Mouse (Mus musculus) kidney, postnatal 0 days (tissue): ENCODE data around the gene Rxrg. TPM values are rescaled to one million over a fixed set of nuclear protein-coding genes. Genes with fewer than 3 reads are reported as not detected.

Source experiments
- ATAC-seq: fragments of 200-750 bp; cut with Nextera tagmentation; replicated peaks from 2 replicates; pipeline ENCODE4 v1.8.0; 2017; ENCODE audit warnings: low read depth, moderate number of reproducible peaks, moderate TSS enrichment, moderate library complexity; ENCODE audit not compliant: low FRiP score
- DNase-seq: peaks from one replicate; pipeline ENCODE4 v3.0.0-alpha.2; 2016; ENCODE audit warnings: low spot score
- H3K27ac ChIP-seq: fragments of 300-500 bp; sonication (generic); 2 replicates; pipeline ENCODE4 v1.5.1; 2014; ENCODE audit warnings: mild to moderate bottlenecking
- H3K27me3 ChIP-seq: fragments of 300-500 bp; sonication (generic); 2 replicates; pipeline ENCODE4 v1.6.1; 2014; ENCODE audit warnings: low read length, mixed read lengths; ENCODE audit not compliant: insufficient read depth
- H3K36me3 ChIP-seq: fragments of 300-500 bp; sonication (generic); 2 replicates; pipeline ENCODE4 v1.6.1; 2014; ENCODE audit warnings: low read length, mixed read lengths; ENCODE audit not compliant: insufficient read depth
- H3K4me1 ChIP-seq: fragments of 300-500 bp; sonication (generic); replicated peaks from 2 replicates; pipeline ENCODE4 v1.6.1; 2014; ENCODE audit warnings: antibody characterized with exemption, low read length, mixed read lengths; ENCODE audit not compliant: insufficient read depth
- H3K4me2 ChIP-seq: fragments of 300-500 bp; sonication (generic); 2 replicates; pipeline ENCODE4 v1.6.1; 2014; ENCODE audit warnings: mild to moderate bottlenecking, low read length, moderate library complexity, mixed read lengths
- H3K4me3 ChIP-seq: fragments of 300-500 bp; sonication (generic); replicated peaks from 2 replicates; pipeline ENCODE4 v1.5.1; 2014; ENCODE audit warnings: low read depth, low read length
- H3K9ac ChIP-seq: fragments of 300-500 bp; sonication (generic); 2 replicates; pipeline ENCODE4 v1.6.1; 2014; ENCODE audit warnings: low read depth, low read length
- H3K9me3 ChIP-seq: fragments of 300-500 bp; sonication (generic); replicated peaks from 2 replicates; pipeline ENCODE4 v1.6.1; 2016; ENCODE audit warnings: low read length, inconsistent platforms, mixed read lengths
- CTCF ChIP-seq: IDR thresholded peaks from 2 replicates; pipeline ENCODE4 v1.5.1; 2016; ENCODE audit warnings: antibody characterized with exemption, low read depth, mild to moderate bottlenecking, moderate library complexity
- WGBS: fragments of 180-500 bp; shearing (Covaris S2); extraction: QIAGEN DNeasy Blood & Tissue Kit; methylation state at CpG from one replicate; pipeline ENCODE4 v1.1.7; 2014; 5-methylcytosine and 5-hydroxymethylcytosine counted together
- polyA plus RNA-seq: library from polyadenylated mRNA; unstranded; fragments of >200 nt; fragmentation: Nextera tagmentation; extraction: Ambion mirVana; gene quantifications from 2 replicates; pipeline ENCODE4 v1.2.1, GENCODE M21; 2015

Gene Rxrg
- polyA plus RNA-seq, 1 experiment from 2014 or later = 0.55 TPM

- H3K27me3 ChIP-seq = no peaks in the 10 kb centered on the region
- DNase-seq = no peak
- no peak for TF ChIP-seq CTCF
- H3K4me1 ChIP-seq = no peaks in the 10 kb centered on the region
- H3K4me3 ChIP-seq = no peak overlapping the region
- ATAC-seq = no peak
- no peaks in the 10 kb centered on the region for H3K36me3 ChIP-seq
- 84% methylated on average over 14 of the region's 14 CpGs for WGBS
- H3K9ac ChIP-seq = no peak overlapping the region
- H3K4me2 ChIP-seq = no peak overlapping the region
- no peak overlapping the region for H3K27ac ChIP-seq
- H3K9me3 ChIP-seq = no peaks in the 10 kb centered on the region
These were observed 18.9 kb downstream of the Rxrg start for GRCm38 (mm10) chr1:167617131-167617530.

GRCm38 (mm10) chr1:167617995-167618489 is 19.9 kb downstream of the Rxrg start:
- ATAC-seq = no peak
- WGBS = 65% methylated on average over 18 of the region's 18 CpGs

GRCm38 (mm10) chr1:167620206-167620795 is 22.1 kb downstream of the Rxrg start:
- no peak for DNase-seq
- H3K27ac ChIP-seq = no peak overlapping the region
- H3K9me3 ChIP-seq = no peaks in the 10 kb centered on the region
- no peaks in the 10 kb centered on the region for H3K36me3 ChIP-seq
- no peak overlapping the region for H3K9ac ChIP-seq
- whole genome bisulfite sequencing = 57% methylated on average over 15 of the region's 15 CpGs
- no peaks in the 10 kb centered on the region for H3K4me1 ChIP-seq
- H3K4me2 ChIP-seq = no peak overlapping the region
- no peaks in the 10 kb centered on the region for H3K27me3 ChIP-seq
- no peak overlapping the region for H3K4me3 ChIP-seq
- TF ChIP-seq CTCF = no peak
- ATAC-seq = no peak

More at GRCm38 (mm10) chr1:167617995-167618489, 19.9 kb downstream of the Rxrg start:
- Histone ChIP-seq H3K36me3 (no peaks in the 10 kb centered on the region), H3K4me2 (no peak overlapping the region), H3K9me3 (no peaks in the 10 kb centered on the region), H3K9ac (no peak overlapping the region), H3K4me3 (no peak overlapping the region), H3K27ac (no peak overlapping the region), H3K27me3 (no peaks in the 10 kb centered on the region), H3K4me1 (no peaks in the 10 kb centered on the region)
- DNase-seq = no peak
- no peak for TF ChIP-seq CTCF

GRCm38 (mm10) chr1:167625098-167625497 is 26.9 kb downstream of the Rxrg start:
- Histone ChIP-seq H3K4me1 (no peaks in the 10 kb centered on the region), H3K9ac (no peak overlapping the region), H3K4me2 (no peak overlapping the region), H3K27me3 (no peaks in the 10 kb centered on the region), H3K36me3 (no peaks in the 10 kb centered on the region), H3K27ac (no peak overlapping the region), H3K9me3 (no peaks in the 10 kb centered on the region), H3K4me3 (no peak overlapping the region)
- WGBS = 70% methylated on average over 3 of the region's 3 CpGs
- no peak for DNase-seq
- ATAC-seq = no peak
- no peak for TF ChIP-seq CTCF

- no peaks in the 10 kb centered on the region for H3K4me1 ChIP-seq
- H3K4me3 ChIP-seq = no peak overlapping the region
- H3K36me3 ChIP-seq = no peaks in the 10 kb centered on the region
- no peak for ATAC-seq
- no peak overlapping the region for H3K27ac ChIP-seq
- no peak overlapping the region for H3K9ac ChIP-seq
- no peaks in the 10 kb centered on the region for H3K27me3 ChIP-seq
- DNase-seq = no peak
- 88% methylated on average over 6 of the region's 6 CpGs for WGBS
- no peaks in the 10 kb centered on the region for H3K9me3 ChIP-seq
- no peak overlapping the region for H3K4me2 ChIP-seq
- TF ChIP-seq CTCF = no peak
These were observed 33.6 kb downstream of the Rxrg start for GRCm38 (mm10) chr1:167631765-167632164.

- WGBS = 57% methylated on average over 12 of the region's 12 CpGs
- no peaks in the 10 kb centered on the region for H3K9me3 ChIP-seq
- no peak overlapping the region for H3K9ac ChIP-seq
- no peak for TF ChIP-seq CTCF
- H3K27ac ChIP-seq = no peak overlapping the region
- H3K4me1 ChIP-seq = no peaks in the 10 kb centered on the region
- ATAC-seq (no peak), DNase-seq (no peak)
- no peak overlapping the region for H3K4me3 ChIP-seq
- H3K36me3 ChIP-seq = no peaks in the 10 kb centered on the region
- H3K4me2 ChIP-seq = no peak overlapping the region
- H3K27me3 ChIP-seq = no peaks in the 10 kb centered on the region
These were observed 37.5 kb downstream of the Rxrg start for GRCm38 (mm10) chr1:167635702-167636101.

- Histone ChIP-seq H3K9ac (no peak overlapping the region), H3K4me3 (no peak overlapping the region), H3K27ac (no peak overlapping the region), H3K27me3 (no peaks in the 10 kb centered on the region), H3K4me1 (no peaks in the 10 kb centered on the region), H3K36me3 (no peaks in the 10 kb centered on the region), H3K4me2 (no peak overlapping the region), H3K9me3 (no peaks in the 10 kb centered on the region)
- ATAC-seq (no peak), DNase-seq (peak; percentile 69)
- TF ChIP-seq CTCF = peak; percentile 98
- WGBS = 21% methylated on average over 3 of the region's 3 CpGs
These were observed 38.8 kb downstream of the Rxrg start for GRCm38 (mm10) chr1:167636948-167637347.
